Mouse (Mus musculus) midbrain, embryonic 12.5 days (tissue): Measurements from ENCODE around the gene Fbrsl1. TPM values are rescaled to one million over a fixed set of nuclear protein-coding genes. Genes with fewer than 3 reads are reported as not detected.
"Not testable (repeated sequence)": the region's sequence is repeated elsewhere in the genome, so short reads cannot be mapped to it uniquely, and the experiment has no call there.

Experiments
- ATAC-seq: fragments of 200-750 bp; cut with Nextera tagmentation; 2 replicates; pipeline ENCODE4 v1.8.0; 2017; ENCODE audit warnings: low read depth, moderate TSS enrichment, moderate library complexity; ENCODE audit not compliant: low FRiP score
- H3K27ac ChIP-seq: fragments of 300-500 bp; sonication (generic); replicated peaks from 2 replicates; pipeline ENCODE4 v1.5.1; 2016; ENCODE audit warnings: mild to moderate bottlenecking
- H3K27me3 ChIP-seq: fragments of 300-500 bp; sonication (generic); 2 replicates; pipeline ENCODE4 v1.6.1; 2016; ENCODE audit warnings: mild to moderate bottlenecking
- H3K36me3 ChIP-seq: fragments of 300-500 bp; sonication (generic); 2 replicates; pipeline ENCODE4 v1.6.1; 2016
- H3K4me1 ChIP-seq: fragments of 300-500 bp; sonication (generic); 2 replicates; pipeline ENCODE4 v1.6.1; 2016
- H3K4me2 ChIP-seq: fragments of 300-500 bp; sonication (generic); replicated peaks from 2 replicates; pipeline ENCODE4 v1.6.1; 2016; ENCODE audit warnings: mild to moderate bottlenecking, moderate library complexity
- H3K4me3 ChIP-seq: fragments of 300-500 bp; sonication (generic); 2 replicates; pipeline ENCODE4 v1.5.1; 2016; ENCODE audit warnings: mild to moderate bottlenecking
- H3K9ac ChIP-seq: fragments of 300-500 bp; sonication (generic); replicated peaks from 2 replicates; pipeline ENCODE4 v1.6.1; 2016; ENCODE audit warnings: mild to moderate bottlenecking, moderate library complexity
- H3K9me3 ChIP-seq: fragments of 300-500 bp; sonication (generic); 2 replicates; pipeline ENCODE4 v1.6.1; 2016; ENCODE audit warnings: mild to moderate bottlenecking
- WGBS: fragments of 180-500 bp; shearing (Covaris S2); methylation state at CpG from one replicate; pipeline ENCODE4 v1.1.7; 2016; 5-methylcytosine and 5-hydroxymethylcytosine counted together
- polyA plus RNA-seq: library from polyadenylated mRNA; unstranded; fragments of >200 nt; fragmentation: Nextera tagmentation; extraction: Ambion mirVana; gene quantifications from 2 replicates; pipeline ENCODE4 v1.2.1, GENCODE M21; 2016

Gene Fbrsl1
- polyA plus RNA-seq, 1 experiment from 2014 or later = 23.8 TPM

- Histone ChIP-seq H3K9me3 (no peaks in the 10 kb centered on the region), H3K4me2 (peak overlapping the region; percentile 99), H3K4me1 (peaks cover 46% of the 10 kb centered on the region), H3K4me3 (peak overlapping the region; percentile 98), H3K27me3 (peaks cover 12% of the 10 kb centered on the region; the same call in 1 of the 2 replicates), H3K36me3 (no peaks in the 10 kb centered on the region), H3K9ac (peak overlapping the region; percentile 97), H3K27ac (peak overlapping the region; percentile 67)
- WGBS = under 1% methylated on average over 85 of the region's 98 CpGs
- peak; percentile 67 for ATAC-seq
These were observed 425 bp downstream of the Fbrsl1 start for GRCm38 (mm10) chr5:110447720-110448435.

- H3K4me1 ChIP-seq = peaks cover 47% of the 10 kb centered on the region
- no peaks in the 10 kb centered on the region; the same call in 1 of the 2 replicates for H3K36me3 ChIP-seq
- ATAC-seq = no peak
- no peak overlapping the region for H3K27ac ChIP-seq
- no peaks in the 10 kb centered on the region for H3K9me3 ChIP-seq
- H3K27me3 ChIP-seq = peaks cover 6% of the 10 kb centered on the region; the same call in 1 of the 2 replicates
- no peak overlapping the region for H3K4me3 ChIP-seq
- no peak overlapping the region for H3K4me2 ChIP-seq
- H3K9ac ChIP-seq = no peak overlapping the region
- 89% methylated on average over 2 of the region's 2 CpGs for WGBS
These were observed 3.8 kb downstream of the Fbrsl1 start for GRCm38 (mm10) chr5:110444509-110444908.

DNA sequence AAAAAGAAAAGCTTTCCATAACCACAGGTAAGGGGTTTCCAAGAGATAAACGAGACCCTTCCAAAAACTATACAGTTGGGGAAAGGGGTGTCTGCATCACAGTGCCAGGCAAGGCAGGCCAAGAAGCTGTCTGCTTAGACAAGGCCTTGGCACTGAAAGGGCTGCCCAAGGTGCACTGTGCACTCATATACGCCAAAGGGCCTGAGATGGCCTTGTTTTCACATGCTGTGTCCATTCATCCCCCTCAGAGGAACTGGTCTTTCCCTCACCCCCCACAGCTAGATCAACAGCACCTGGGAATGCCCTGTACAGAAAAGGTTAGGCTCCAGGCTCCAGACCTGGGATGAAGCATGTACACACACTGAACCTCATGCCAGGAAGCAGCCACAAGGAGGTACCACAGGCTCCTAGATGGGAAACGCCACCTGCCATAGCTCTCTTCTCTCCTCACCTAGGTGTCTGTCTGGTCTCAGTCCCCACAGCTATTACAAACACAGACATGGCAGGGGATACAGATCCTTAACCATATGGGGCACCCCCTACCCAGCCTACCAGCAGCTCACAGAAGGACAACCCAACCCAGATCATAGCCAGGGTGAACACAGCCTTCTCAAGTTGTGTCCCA, 5.2 kb downstream of the Fbrsl1 start:
- H3K27me3 ChIP-seq = no peaks in the 10 kb centered on the region
- H3K27ac ChIP-seq = no peak overlapping the region
- no peak for ATAC-seq
- H3K4me3 ChIP-seq = no peak overlapping the region
- peaks cover 52% of the 10 kb centered on the region for H3K4me1 ChIP-seq
- WGBS = 86% methylated on average over 3 of the region's 3 CpGs
- H3K9me3 ChIP-seq = no peaks in the 10 kb centered on the region
- H3K4me2 ChIP-seq = no peak overlapping the region
- H3K36me3 ChIP-seq = no peaks in the 10 kb centered on the region; the same call in 1 of the 2 replicates
- no peak overlapping the region for H3K9ac ChIP-seq

- H3K4me2 ChIP-seq = no peak overlapping the region
- H3K9me3 ChIP-seq = no peaks in the 10 kb centered on the region
- H3K4me3 ChIP-seq = no peak overlapping the region
- no peak for ATAC-seq
- WGBS = 87% methylated on average over 3 of the region's 3 CpGs
- no peaks in the 10 kb centered on the region for H3K27me3 ChIP-seq
- no peak overlapping the region for H3K9ac ChIP-seq
- no peak overlapping the region for H3K27ac ChIP-seq
- H3K36me3 ChIP-seq = no peaks in the 10 kb centered on the region; the same call in 1 of the 2 replicates
- H3K4me1 ChIP-seq = peaks cover 47% of the 10 kb centered on the region; the same call in 1 of the 2 replicates
These were observed 8.6 kb downstream of the Fbrsl1 start for GRCm38 (mm10) chr5:110439565-110440310.

- 78% methylated on average over 3 of the region's 3 CpGs for WGBS
- H3K4me2 ChIP-seq = no peak overlapping the region
- H3K36me3 ChIP-seq = no peaks in the 10 kb centered on the region; the same call in 1 of the 2 replicates
These were observed 9.7 kb downstream of the Fbrsl1 start for GRCm38 (mm10) chr5:110438591-110438990.

DNA sequence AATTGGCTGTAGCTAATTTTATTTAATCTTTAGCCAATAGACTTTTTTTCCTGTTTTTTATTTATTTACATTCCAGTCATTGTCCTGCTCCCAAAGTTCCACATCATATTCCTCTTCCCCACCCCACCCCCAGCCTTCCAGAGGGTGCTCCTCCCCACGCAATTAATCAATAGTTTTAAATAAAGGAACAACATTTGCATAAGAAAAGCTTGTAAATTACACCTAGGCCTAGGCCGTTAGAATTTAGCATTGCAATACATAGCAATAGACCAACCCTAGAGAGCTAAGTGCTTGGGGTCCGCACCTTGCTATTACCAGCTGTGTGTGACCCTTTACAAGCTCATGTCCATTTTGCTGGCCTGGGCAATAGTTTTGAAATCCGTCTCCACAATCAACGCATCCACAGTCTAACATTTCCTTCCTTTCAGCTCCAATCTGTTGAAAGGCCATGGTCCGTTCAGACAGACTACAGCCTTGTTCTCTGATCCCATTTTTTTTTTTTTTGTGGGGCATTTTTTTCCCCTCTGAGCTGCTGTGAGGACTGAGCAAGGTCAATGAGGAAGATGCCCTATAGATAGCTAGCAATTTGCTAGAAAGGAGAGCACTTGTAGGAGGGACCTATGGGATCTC, 10.6 kb downstream of the Fbrsl1 start:
- no peak overlapping the region for H3K4me2 ChIP-seq
- H3K27ac ChIP-seq = no peak overlapping the region

More at GRCm38 (mm10) chr5:110438591-110438990, 9.7 kb downstream of the Fbrsl1 start:
- Histone ChIP-seq H3K9ac (0 out of 2 replicates have a peak overlapping the region, but pooled peaks have one; percentile 4), H3K27ac (no peak overlapping the region), H3K4me3 (no peak overlapping the region), H3K9me3 (no peaks in the 10 kb centered on the region), H3K27me3 (no peaks in the 10 kb centered on the region), H3K4me1 (peaks cover 38% of the 10 kb centered on the region; the same call in 1 of the 2 replicates)
- ATAC-seq = no peak

GRCm38 (mm10) chr5:110436166-110436565, 12.1 kb downstream of the Fbrsl1 start:
- not testable (repeated sequence) for H3K9me3 ChIP-seq, H3K27me3 ChIP-seq, H3K9ac ChIP-seq, H3K27ac ChIP-seq, H3K4me2 ChIP-seq, H3K4me3 ChIP-seq, ATAC-seq
- peaks cover 18% of the 10 kb centered on the region for H3K36me3 ChIP-seq
- 82% methylated on average over 5 of the region's 5 CpGs for WGBS
- H3K4me1 ChIP-seq = peaks cover 30% of the 10 kb centered on the region; the same call in 1 of the 2 replicates

More for the DNA sequence above, 10.6 kb downstream of the Fbrsl1 start:
- no peak for ATAC-seq
- H3K9ac ChIP-seq = no peak overlapping the region
- H3K4me3 ChIP-seq = no peak overlapping the region
- peaks cover 30% of the 10 kb centered on the region; the same call in 1 of the 2 replicates for H3K4me1 ChIP-seq
- H3K27me3 ChIP-seq = no peaks in the 10 kb centered on the region
- 51% methylated on average over 6 of the region's 6 CpGs for WGBS
- peaks cover 2% of the 10 kb centered on the region; the same call in 1 of the 2 replicates for H3K36me3 ChIP-seq
- H3K9me3 ChIP-seq = no peaks in the 10 kb centered on the region

- no peak overlapping the region for H3K27ac ChIP-seq
- no peaks in the 10 kb centered on the region for H3K9me3 ChIP-seq
- peaks cover 30% of the 10 kb centered on the region for H3K36me3 ChIP-seq
- no peak overlapping the region for H3K4me3 ChIP-seq
- no peaks in the 10 kb centered on the region for H3K27me3 ChIP-seq
- no peak overlapping the region for H3K4me2 ChIP-seq
- no peak overlapping the region for H3K9ac ChIP-seq
- peaks cover 30% of the 10 kb centered on the region; the same call in 1 of the 2 replicates for H3K4me1 ChIP-seq
- ATAC-seq = no peak
These were observed 13.5 kb downstream of the Fbrsl1 start for GRCm38 (mm10) chr5:110434816-110435215.

- Histone ChIP-seq H3K4me2 (no peak overlapping the region), H3K36me3 (peaks cover 30% of the 10 kb centered on the region), H3K9ac (no peak overlapping the region), H3K27me3 (no peaks in the 10 kb centered on the region), H3K4me3 (no peak overlapping the region), H3K9me3 (no peaks in the 10 kb centered on the region), H3K4me1 (peaks cover 4% of the 10 kb centered on the region; the same call in 1 of the 2 replicates), H3K27ac (no peak overlapping the region)
- WGBS = 43% methylated on average over 9 of the region's 9 CpGs
- peak; percentile 84 for ATAC-seq
These were observed 19.3 kb downstream of the Fbrsl1 start for GRCm38 (mm10) chr5:110429045-110429444.

DNA sequence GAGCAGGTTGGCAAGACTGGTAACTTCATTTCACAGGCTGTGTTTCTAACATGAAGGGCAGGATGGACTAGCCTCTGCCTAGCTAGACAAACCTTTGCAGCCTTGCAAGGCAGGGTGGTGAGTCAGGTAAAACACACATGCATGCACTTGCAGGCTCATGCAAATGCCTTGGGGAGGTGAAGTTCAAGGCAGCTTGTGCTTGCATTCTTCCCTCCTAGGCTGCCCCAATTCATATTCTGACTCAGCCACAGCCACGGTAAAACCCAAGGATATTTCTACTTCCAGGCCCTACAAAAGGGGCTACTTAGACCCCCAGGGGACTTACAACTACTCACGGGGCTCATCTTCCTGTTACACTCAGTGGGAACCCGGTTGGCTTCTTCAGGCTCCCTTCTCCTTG, 20.0 kb downstream of the Fbrsl1 start:
- WGBS = 78% methylated on average over 3 of the region's 3 CpGs

DNA sequence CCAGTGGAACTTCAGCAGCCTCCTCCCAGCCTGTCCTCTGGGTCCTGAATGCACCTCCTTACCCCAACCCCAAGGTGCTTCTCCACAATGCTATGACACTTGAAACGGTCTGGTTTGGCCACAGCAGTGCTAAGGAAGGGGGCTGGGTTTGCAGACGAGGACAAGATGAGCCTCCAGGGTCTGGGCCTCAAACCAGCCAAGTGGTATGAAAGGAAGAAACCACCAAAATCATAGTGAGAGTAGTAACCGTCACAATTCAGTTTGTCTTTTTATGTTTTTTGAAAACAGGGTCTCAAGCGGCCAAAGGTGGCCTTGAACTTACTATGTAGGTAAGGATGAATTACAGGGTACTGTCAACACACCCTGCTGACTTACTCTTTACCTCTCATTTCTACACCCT, 23.1 kb downstream of the Fbrsl1 start:
- Histone ChIP-seq H3K27me3 (no peaks in the 10 kb centered on the region), H3K4me1 (peaks cover 4% of the 10 kb centered on the region; the same call in 1 of the 2 replicates), H3K9ac (no peak overlapping the region), H3K4me3 (no peak overlapping the region), H3K9me3 (no peaks in the 10 kb centered on the region), H3K4me2 (no peak overlapping the region), H3K27ac (no peak overlapping the region), H3K36me3 (peaks cover 4% of the 10 kb centered on the region; the same call in 1 of the 2 replicates)
- ATAC-seq = no peak
- WGBS = 83% methylated on average over 4 of the region's 4 CpGs

More for the DNA sequence above, 20.0 kb downstream of the Fbrsl1 start:
- Histone ChIP-seq H3K9me3 (no peaks in the 10 kb centered on the region), H3K36me3 (peaks cover 30% of the 10 kb centered on the region), H3K4me2 (no peak overlapping the region), H3K4me3 (no peak overlapping the region), H3K4me1 (peaks cover 4% of the 10 kb centered on the region; the same call in 1 of the 2 replicates), H3K27me3 (no peaks in the 10 kb centered on the region), H3K27ac (no peak overlapping the region), H3K9ac (no peak overlapping the region)
- no peak for ATAC-seq
